Comparison of ENCODE assay signal across 17 mouse cellular contexts in genomic region chrX:103653021-103653420, GRCm38 (mm10). TPM values are rescaled to one million over a fixed set of nuclear protein-coding genes. Genes with fewer than 3 reads are reported as not detected.
DNase-seq lines count a peak whose midpoint lies in the region; ATAC-seq and TF ChIP-seq lines count a peak whose summit lies in the region.
"Had no signal": no experiment of that assay in that cellular context is flagged by ENCODE, and none has a peak within 500 bp of the region (broad histone marks: within the 10 kb centered on the region; RNA-seq: fewer than 3 reads in every experiment).

No protein-coding gene starts in this region.

- H3K4me1 ChIP-seq in intestine, embryonic 14.5 days (replicated peaks; ENCODE audit: control insufficient read depth, insufficient read depth, low read length): no peaks in the 10 kb centered on the region
- no peaks in the 10 kb centered on the region for H3K4me1 ChIP-seq in intestine, postnatal 0 days (replicated peaks; ENCODE audit: control insufficient read depth, insufficient read depth, low read length)
- no peaks in the 10 kb centered on the region for H3K4me1 ChIP-seq in intestine, embryonic 16.5 days (ENCODE audit: control insufficient read depth, insufficient read depth, low read length)
- no peaks in the 10 kb centered on the region for H3K4me1 ChIP-seq in forebrain, embryonic 16.5 days (replicated peaks; ENCODE audit: control insufficient read depth, insufficient read depth, low read length)
- H3K4me1 ChIP-seq: midbrain, embryonic 12.5 days; stomach, embryonic 15.5 days had no signal

- H3K4me2 ChIP-seq in intestine, embryonic 14.5 days (ENCODE audit: low read length): no peak overlapping the region
- H3K4me2 ChIP-seq in intestine, postnatal 0 days (replicated peaks; ENCODE audit: low read depth): no peak overlapping the region
- H3K4me2 ChIP-seq in intestine, embryonic 16.5 days (ENCODE audit: low read depth, low read length): no peak overlapping the region
- H3K4me2 ChIP-seq in forebrain, embryonic 16.5 days (ENCODE audit: low read length): no peak overlapping the region
- H3K4me2 ChIP-seq: midbrain, embryonic 12.5 days; stomach, embryonic 15.5 days had no signal

- no peaks in the 10 kb centered on the region for H3K9me3 ChIP-seq in intestine, embryonic 14.5 days (ENCODE audit: control insufficient read depth, low read length)
- H3K9me3 ChIP-seq in intestine, postnatal 0 days (ENCODE audit: control insufficient read depth): no peaks in the 10 kb centered on the region
- H3K9me3 ChIP-seq in intestine, embryonic 16.5 days (ENCODE audit: control insufficient read depth, low read length): no peaks in the 10 kb centered on the region
- H3K9me3 ChIP-seq in forebrain, embryonic 16.5 days (ENCODE audit: control insufficient read depth, low read length): no peaks in the 10 kb centered on the region
- H3K9me3 ChIP-seq: midbrain, embryonic 12.5 days; stomach, embryonic 15.5 days had no signal

- no peak for TF ChIP-seq CTCF in intestine, postnatal 0 days (IDR thresholded peaks at IDR 0.05; ENCODE audit: low read depth)
- TF ChIP-seq CTCF in layer of hippocampus, adult 2 months (conservative IDR thresholded peaks at IDR 0.05): no peak

- no peak overlapping the region for H3K4me3 ChIP-seq in intestine, embryonic 14.5 days (ENCODE audit: low read depth, low read length)
- no peak overlapping the region for H3K4me3 ChIP-seq in intestine, postnatal 0 days (ENCODE audit: low read depth, low read length)
- H3K4me3 ChIP-seq in intestine, embryonic 16.5 days (ENCODE audit: low read length): no peak overlapping the region
- H3K4me3 ChIP-seq in layer of hippocampus, adult 2 months: no peak overlapping the region
- H3K4me3 ChIP-seq in forebrain, embryonic 16.5 days (replicated peaks; ENCODE audit: low read length): no peak overlapping the region
- H3K4me3 ChIP-seq: erythroblast, embryonic 14.5 days; midbrain, embryonic 12.5 days; stomach, embryonic 15.5 days had no signal

- no peak overlapping the region for H3K9ac ChIP-seq in intestine, embryonic 14.5 days (ENCODE audit: low read length)
- no peak overlapping the region for H3K9ac ChIP-seq in intestine, postnatal 0 days (ENCODE audit: low read depth, low read length)
- H3K9ac ChIP-seq in intestine, embryonic 16.5 days (ENCODE audit: low read depth, low read length): no peak overlapping the region
- no peak overlapping the region for H3K9ac ChIP-seq in forebrain, embryonic 16.5 days (replicated peaks; ENCODE audit: low read depth, low read length)
- H3K9ac ChIP-seq: liver, embryonic 14.5 days; midbrain, embryonic 12.5 days; stomach, embryonic 15.5 days had no signal

- no peaks in the 10 kb centered on the region for H3K36me3 ChIP-seq in intestine, embryonic 14.5 days (ENCODE audit: control insufficient read depth, insufficient read depth, low read length)
- no peaks in the 10 kb centered on the region for H3K36me3 ChIP-seq in intestine, postnatal 0 days (ENCODE audit: control insufficient read depth, insufficient read depth)
- H3K36me3 ChIP-seq in intestine, embryonic 16.5 days (ENCODE audit: control insufficient read depth, insufficient read depth, low read length): no peaks in the 10 kb centered on the region
- H3K36me3 ChIP-seq in forebrain, embryonic 16.5 days (ENCODE audit: control insufficient read depth, insufficient read depth): no peaks in the 10 kb centered on the region
- H3K36me3 ChIP-seq: midbrain, embryonic 12.5 days; stomach, embryonic 15.5 days had no signal

- ATAC-seq in intestine, embryonic 14.5 days (replicated peaks; ENCODE audit: low FRiP score, low TSS enrichment, low read depth): no peak
- ATAC-seq in intestine, postnatal 0 days: no peak
- ATAC-seq in intestine, embryonic 16.5 days: peak; percentile 73
- no peak for ATAC-seq in forebrain, embryonic 16.5 days

- H3K27ac ChIP-seq in intestine, embryonic 14.5 days (ENCODE audit: low read depth): peak overlapping the region; percentile 11; the same call in 1 of the 2 replicates
- H3K27ac ChIP-seq in intestine, postnatal 0 days (ENCODE audit: low read depth, low read length): no peak overlapping the region
- peak overlapping the region; percentile 28 for H3K27ac ChIP-seq in intestine, embryonic 16.5 days (ENCODE audit: low read length)
- no peak overlapping the region for H3K27ac ChIP-seq in layer of hippocampus, adult 2 months
- no peak overlapping the region for H3K27ac ChIP-seq in forebrain, embryonic 16.5 days (ENCODE audit: low read length)
- H3K27ac ChIP-seq: liver, embryonic 14.5 days; midbrain, embryonic 12.5 days; stomach, embryonic 15.5 days had no signal

- no peak for DNase-seq in intestine, embryonic 14.5 days (ENCODE audit: low spot score)
- peak; percentile 3 for DNase-seq in ZHBTc4 (ENCODE audit: low read depth, low spot score)
- peak; percentile 84 to 96 for DNase-seq in kidney, postnatal 36 days
- no peak for DNase-seq in spleen, adult 18-20 months
- DNase-seq in layer of hippocampus, adult 2 months (ENCODE audit: low spot score in 2 of 2): no peak
- DNase-seq: cerebellum, adult 8-10 months; gastrocnemius, postnatal 10 days; right cerebral cortex, postnatal 14 days had no signal

- 30% methylated on average over 2 of the region's 2 CpGs for WGBS in intestine, embryonic 14.5 days
- WGBS in intestine, postnatal 0 days: 13% methylated on average over 2 of the region's 2 CpGs
- 31% methylated on average over 2 of the region's 2 CpGs for WGBS in intestine, embryonic 16.5 days
- 21% methylated on average over 2 of the region's 2 CpGs for WGBS in forebrain, embryonic 16.5 days

- H3K27me3 ChIP-seq in intestine, embryonic 14.5 days (replicated peaks; ENCODE audit: control insufficient read depth, insufficient read depth, low read length): no peaks in the 10 kb centered on the region
- no peaks in the 10 kb centered on the region for H3K27me3 ChIP-seq in intestine, postnatal 0 days (replicated peaks; ENCODE audit: control insufficient read depth, insufficient read depth, low read length)
- no peaks in the 10 kb centered on the region; the same call in 1 of the 2 replicates for H3K27me3 ChIP-seq in intestine, embryonic 16.5 days (replicated peaks; ENCODE audit: control insufficient read depth, insufficient read depth, low read length)
- peaks cover 13% of the 10 kb centered on the region; the same call in 1 of the 2 replicates for H3K27me3 ChIP-seq in forebrain, embryonic 16.5 days (replicated peaks; ENCODE audit: control insufficient read depth, insufficient read depth, low read length)

RNA-seq across cellular contexts. Expression of gene Zcchc13, which starts 22.6 kb away (rescaled TPM):
- polyA plus RNA-seq in intestine, embryonic 14.5 days (2014; fragmentation: Nextera tagmentation; extraction: Ambion mirVana): not detected in 2 replicates
- polyA plus RNA-seq in intestine, postnatal 0 days (2015; fragmentation: Nextera tagmentation; extraction: Ambion mirVana): not detected in 2 replicates
- not detected in 2 replicates for polyA plus RNA-seq in intestine, embryonic 16.5 days (2015; fragmentation: Nextera tagmentation; extraction: Ambion mirVana)
- not detected for total RNA-seq in layer of hippocampus, adult 2 months (2021)
- polyA plus RNA-seq in forebrain, embryonic 16.5 days (2015; fragmentation: Nextera tagmentation; extraction: Ambion mirVana): not detected in 2 replicates
- total RNA-seq: gastrocnemius, postnatal 10 days had no signal
- polyA plus RNA-seq: erythroblast, embryonic 14.5 days; heart, embryonic 16.5 days; liver, embryonic 14.5 days; midbrain, embryonic 12.5 days; neural tube, embryonic 14.5 days; stomach, embryonic 15.5 days had no signal

Comparison
In these comparisons a context has a peak if more than half of its experiments do, and no peak if none do; other contexts are left out.
1. H3K27ac ChIP-seq: peak in intestine, embryonic 14.5 days (single experiment) and intestine, embryonic 16.5 days (single experiment); none in intestine, postnatal 0 days (single experiment), layer of hippocampus, adult 2 months (single experiment) and forebrain, embryonic 16.5 days (single experiment).
2. DNase-seq: peak in ZHBTc4 (single experiment) and kidney, postnatal 36 days (2 of 2); none in intestine, embryonic 14.5 days (single experiment), spleen, adult 18-20 months (0 of 2) and layer of hippocampus, adult 2 months (0 of 2).